8 mouse cellular contexts compared by ENCODE assay signal in genomic region chr2:156312297-156312897, GRCm38 (mm10). TPM values are rescaled to one million over a fixed set of nuclear protein-coding genes. Genes with fewer than 3 reads are reported as not detected.
DNase-seq lines count a peak whose midpoint lies in the region; TF ChIP-seq lines count a peak whose summit lies in the region.

Gene Cnbd2, plus strand, starts transcription at chr2:156312299.
Gene Scand1, minus strand, starts transcription at chr2:156312704.

- peak within 1 kb of the TSS; percentile 91 for H3K27ac ChIP-seq in gastrocnemius, adult 2 months

- peaks cover 29% of the 10 kb centered on the region for H3K36me3 ChIP-seq in megakaryocyte, embryonic 14.5 days (replicated peaks; ENCODE audit: low read length)

- H3K4me3 ChIP-seq in gastrocnemius, adult 2 months: peak within 1 kb of the TSS; percentile 95
- peak within 1 kb of the TSS; percentile 95 for H3K4me3 ChIP-seq in megakaryocyte, embryonic 14.5 days (replicated peaks)

- peak; percentile 18; the same call in 1 of the 2 replicates for TF ChIP-seq CTCF in gastrocnemius, adult 2 months (IDR thresholded peaks at IDR 0.05)

- peak; percentile 55 for DNase-seq in WW6 (ENCODE audit: low read depth, low spot score)
- DNase-seq in cerebellum, postnatal 4 days (ENCODE audit: low spot score in 2 of 2): peak; percentile 51 to 78
- DNase-seq in gastrocnemius, adult 2 months: peak; percentile 87
- peak; percentile 47 for DNase-seq in hindlimb bud, embryonic 11.5 days (ENCODE audit: extremely low spot score, low read depth, low spot score)
- DNase-seq in left cerebral cortex, adult 8-10 months (ENCODE audit: low spot score in 2 of 2): peak; percentile 76 to 78
- peak; percentile 88 to 91 for DNase-seq in right cerebral cortex, postnatal 10 days (ENCODE audit: low spot score in 2 of 2)
- peak; percentile 65 for DNase-seq in urinary bladder, postnatal 25 days (ENCODE audit: low spot score)

- peaks cover 6% of the 10 kb centered on the region; the same call in 1 of the 2 replicates for H3K9me3 ChIP-seq in megakaryocyte, embryonic 14.5 days

- peaks cover 33% of the 10 kb centered on the region for H3K4me1 ChIP-seq in megakaryocyte, embryonic 14.5 days

- intact Hi-C loops in gastrocnemius, adult 2 months (cut with DNase I): loop anchor here (5.0 kb wide), 1 partner anchor 80 kb away; no protein-coding TSS in a partner anchor

- H3K27me3 ChIP-seq in megakaryocyte, embryonic 14.5 days (replicated peaks): peaks cover 1% of the 10 kb centered on the region

RNA-seq across cellular contexts. Expression of gene Cnbd2, which starts in this region (rescaled TPM):
- total RNA-seq in gastrocnemius, adult 2 months (2021): under 1 TPM; 0.86 to 0.92 TPM
- total RNA-seq in left cerebral cortex, adult 8-10 months (2022): 1 to 10 TPM; 4.5 to 8.3 (median 7.3) TPM
- polyA plus RNA-seq in megakaryocyte, embryonic 14.5 days (2012; ENCODE audit: insufficient read depth, low replicate concordance): 0.74 TPM in 1 of 2 replicates, not detected in the other

RNA-seq across cellular contexts. Expression of gene Scand1, which starts in this region (rescaled TPM):
- 10 to 100 TPM; 61.0 to 61.2 TPM for total RNA-seq in gastrocnemius, adult 2 months (2021)
- 10 to 100 TPM; 65.6 to 78.5 (median 72.1) TPM for total RNA-seq in left cerebral cortex, adult 8-10 months (2022)
- polyA plus RNA-seq in megakaryocyte, embryonic 14.5 days (2012; ENCODE audit: insufficient read depth, low replicate concordance): 797 and 1,035 TPM in 2 replicates

Comparison
In these comparisons a context has a peak if more than half of its experiments do, and no peak if none do; other contexts are left out.
1. Peak in every context shown above with its lines: DNase-seq, H3K4me3 ChIP-seq and H3K27ac ChIP-seq.